Mouse (Mus musculus): ENCODE measurements at regions not wholly inside any gene's neighbourhood (a gene's known extent, or its start where the extent isn't known, plus 50 kb on each side); places are given as distances from the start of the nearest gene placed in this dataset.

- DNase-seq, result peak; percentile 68
Observed at GRCm38 (mm10) chr3:147181501-147182365, 329.6 kb downstream of the Ttll7 start.

- no peak for DNase-seq
Observed at GRCm38 (mm10) chr3:147182366-147182875, 330.3 kb downstream of the Ttll7 start.

- no peak for DNase-seq
Observed at GRCm38 (mm10) chr3:147183656-147184290, 331.6 kb downstream of the Ttll7 start.

- DNase-seq, result no peak
Observed at GRCm38 (mm10) chr3:147189737-147190136, 337.6 kb downstream of the Ttll7 start.

- no peak for DNase-seq
Observed at GRCm38 (mm10) chr3:147196626-147197025, 344.5 kb downstream of the Ttll7 start.

GRCm38 (mm10) chr3:147197215-147197614 lies 345.0 kb downstream of the Ttll7 start:
- no peak for DNase-seq

GRCm38 (mm10) chr3:147211127-147211940 lies 359.2 kb downstream of the Ttll7 start:
- DNase-seq, result peak; percentile 7

- DNase-seq, result no peak
Observed at GRCm38 (mm10) chr3:147228663-147229062, 376.5 kb downstream of the Ttll7 start.

GRCm38 (mm10) chr3:147230594-147230993 lies 378.4 kb downstream of the Ttll7 start:
- no peak for DNase-seq

GRCm38 (mm10) chr3:147238398-147238797 lies 386.2 kb downstream of the Ttll7 start:
- no peak for DNase-seq

- DNase-seq, result no peak
Observed at GRCm38 (mm10) chr3:147240651-147241050, 388.5 kb downstream of the Ttll7 start.

- DNase-seq, result no peak
Observed at GRCm38 (mm10) chr3:147244911-147245430, 392.8 kb downstream of the Ttll7 start.

GRCm38 (mm10) chr3:147246141-147246540 lies 394.0 kb downstream of the Ttll7 start:
- DNase-seq, result no peak

- no peak for DNase-seq
Observed at GRCm38 (mm10) chr3:147249466-147249865, 397.3 kb downstream of the Ttll7 start.

GRCm38 (mm10) chr3:147249906-147250305 lies 397.7 kb downstream of the Ttll7 start:
- DNase-seq, result no peak

- no peak for DNase-seq
Observed at GRCm38 (mm10) chr3:147252226-147252788, 400.1 kb downstream of the Ttll7 start.

GRCm38 (mm10) chr3:147252812-147253211 lies 400.6 kb downstream of the Ttll7 start:
- DNase-seq, result peak; percentile 27

GRCm38 (mm10) chr3:147254454-147254853 lies 402.3 kb downstream of the Ttll7 start:
- no peak for DNase-seq

GRCm38 (mm10) chr3:147260958-147261595 lies 408.9 kb downstream of the Ttll7 start:
- no peak for DNase-seq

GRCm38 (mm10) chr3:147266556-147266955 lies 414.4 kb downstream of the Ttll7 start:
- no peak for DNase-seq

GRCm38 (mm10) chr3:147273446-147273845 lies 421.3 kb downstream of the Ttll7 start:
- DNase-seq, result no peak

GRCm38 (mm10) chr3:147278602-147279001 lies 426.4 kb downstream of the Ttll7 start:
- DNase-seq, result no peak

All from embryo, embryonic 11 days (tissue).